ENCODE assay signal across 1 mouse cellular context in genomic region chr5:21735584-21735983, GRCm38 (mm10).
TF ChIP-seq lines count a peak whose summit lies in the region.

No protein-coding gene starts in this region.

TF ChIP-seq in MEL, 35 proteins besides CTCF, POLR2A, EP300 and RAD21 (continued from another document):
- TF ChIP-seq HCFC1 (IDR thresholded peaks at IDR 0.05; ENCODE audit: low read depth, low read length) (peak; percentile 69), MAX (IDR thresholded peaks at IDR 0.05; ENCODE audit: low read length) (no peak), MXI1 (IDR thresholded peaks at IDR 0.05; ENCODE audit: low read depth, low read length) (peak; percentile 67), USF2 (IDR thresholded peaks at IDR 0.05; ENCODE audit: borderline replicate concordance in 1 of 2, insufficient read depth in 1 of 2, low read depth in 1 of 2, low read length in 2 of 2) (no peak), JUND (IDR thresholded peaks at IDR 0.05; ENCODE audit: low read depth, low read length) (0 out of 2 replicates have a peak, but pooled peaks have one; percentile 36), ZNF384 (IDR thresholded peaks at IDR 0.05; ENCODE audit: low read depth, low read length) (no peak; the same call in 1 of the 2 replicates)
